9 mouse cellular contexts compared by ENCODE assay signal in genomic region chr5:24261098-24261497, GRCm38 (mm10).
A peak's percentile ranks its signal among the peaks of the same experiment; 100 is the strongest.
DNase-seq lines count a peak whose midpoint lies in the region; ATAC-seq and TF ChIP-seq lines count a peak whose summit lies in the region.
"Had no signal": no experiment of that assay in that cellular context is flagged by ENCODE, and none has a peak within 500 bp of the region (broad histone marks: within the 10 kb centered on the region; RNA-seq: fewer than 3 reads in every experiment).

No protein-coding gene starts in this region.

- intact Hi-C loops in left cerebral cortex, adult 2 months (cut with DNase I): loop anchor here (10.0 kb wide), 1 partner anchor 224 kb away; no protein-coding TSS in a partner anchor

- H3K9me3 ChIP-seq in heart, embryonic 12.5 days (replicated peaks): no peaks in the 10 kb centered on the region
- no peaks in the 10 kb centered on the region for H3K9me3 ChIP-seq in hindbrain, postnatal 0 days (ENCODE audit: low read length)
- no peaks in the 10 kb centered on the region for H3K9me3 ChIP-seq in midbrain, embryonic 13.5 days

- H3K27me3 ChIP-seq in heart, embryonic 12.5 days (replicated peaks): no peaks in the 10 kb centered on the region
- no peaks in the 10 kb centered on the region for H3K27me3 ChIP-seq in hindbrain, postnatal 0 days (ENCODE audit: insufficient read depth, low read length)
- no peaks in the 10 kb centered on the region for H3K27me3 ChIP-seq in midbrain, embryonic 13.5 days
- H3K27me3 ChIP-seq: neural tube, embryonic 13.5 days had no signal

- DNase-seq in heart, adult 18-20 months: peak; percentile 70 to 83
- peak; percentile 62 for DNase-seq in cerebellum, adult 9-10 months
- DNase-seq in hindbrain, postnatal 0 days (ENCODE audit: low spot score): peak; percentile 86
- peak; percentile 64 to 75 for DNase-seq in left cerebral cortex, adult 2 months (ENCODE audit: extremely low spot score in 1 of 2, low spot score in 2 of 2)
- DNase-seq in right cerebral cortex, postnatal 4 days: peak; percentile 69

- peak; percentile 92 for TF ChIP-seq CTCF in hindbrain, postnatal 0 days (IDR thresholded peaks at IDR 0.05; ENCODE audit: low read depth)
- TF ChIP-seq CTCF in left cerebral cortex, adult 2 months (IDR thresholded peaks at IDR 0.05): peak; percentile 88

- H3K27ac ChIP-seq in heart, embryonic 12.5 days (ENCODE audit: poor library complexity, severe bottlenecking): no peak overlapping the region
- no peak overlapping the region for H3K27ac ChIP-seq in hindbrain, postnatal 0 days
- no peak overlapping the region for H3K27ac ChIP-seq in left cerebral cortex, adult 2 months
- no peak overlapping the region for H3K27ac ChIP-seq in midbrain, embryonic 13.5 days
- H3K27ac ChIP-seq: neural tube, embryonic 13.5 days had no signal

- H3K4me2 ChIP-seq in heart, embryonic 12.5 days: no peak overlapping the region
- H3K4me2 ChIP-seq in hindbrain, postnatal 0 days (ENCODE audit: low read depth, low read length): no peak overlapping the region
- H3K4me2 ChIP-seq in midbrain, embryonic 13.5 days (replicated peaks): no peak overlapping the region
- H3K4me2 ChIP-seq: neural tube, embryonic 13.5 days had no signal

- no peak for ATAC-seq in heart, embryonic 12.5 days (ENCODE audit: insufficient number of reproducible peaks, low FRiP score)
- peak; percentile 95 for ATAC-seq in frontal cortex, adult (ENCODE audit: low TSS enrichment)
- ATAC-seq in hindbrain, postnatal 0 days: peak; percentile 78; the same call in 1 of the 2 replicates
- peak; percentile 57; the same call in 1 of the 2 replicates for ATAC-seq in midbrain, embryonic 13.5 days

- no peak overlapping the region for H3K9ac ChIP-seq in heart, embryonic 12.5 days
- H3K9ac ChIP-seq in hindbrain, postnatal 0 days (replicated peaks; ENCODE audit: low read length): no peak overlapping the region
- H3K9ac ChIP-seq in midbrain, embryonic 13.5 days (replicated peaks): no peak overlapping the region
- H3K9ac ChIP-seq: neural tube, embryonic 13.5 days had no signal

- WGBS in heart, embryonic 12.5 days: 10% methylated on average over 7 of the region's 7 CpGs
- WGBS in hindbrain, postnatal 0 days: 12% methylated on average over 7 of the region's 7 CpGs
- WGBS in midbrain, embryonic 13.5 days: 14% methylated on average over 7 of the region's 7 CpGs

- H3K4me3 ChIP-seq in heart, embryonic 12.5 days: no peak overlapping the region
- no peak overlapping the region for H3K4me3 ChIP-seq in hindbrain, postnatal 0 days (ENCODE audit: low read length)
- no peak overlapping the region for H3K4me3 ChIP-seq in left cerebral cortex, adult 2 months
- H3K4me3 ChIP-seq in midbrain, embryonic 13.5 days (replicated peaks): no peak overlapping the region
- H3K4me3 ChIP-seq: neural tube, embryonic 13.5 days had no signal

- no peaks in the 10 kb centered on the region for H3K36me3 ChIP-seq in heart, embryonic 12.5 days
- H3K36me3 ChIP-seq in hindbrain, postnatal 0 days (ENCODE audit: insufficient read depth, low read length): no peaks in the 10 kb centered on the region
- H3K36me3 ChIP-seq in midbrain, embryonic 13.5 days: no peaks in the 10 kb centered on the region
- H3K36me3 ChIP-seq: neural tube, embryonic 13.5 days had no signal

- peaks cover 25% of the 10 kb centered on the region for H3K4me1 ChIP-seq in heart, embryonic 12.5 days (replicated peaks)
- no peaks in the 10 kb centered on the region for H3K4me1 ChIP-seq in hindbrain, postnatal 0 days (ENCODE audit: insufficient read depth, low read length)
- peaks cover 7% of the 10 kb centered on the region for H3K4me1 ChIP-seq in midbrain, embryonic 13.5 days (replicated peaks)
